Mouse (Mus musculus): Measurements from ENCODE around the gene Lnpep. TPM values are rescaled to one million over a fixed set of nuclear protein-coding genes. Genes with fewer than 3 reads are reported as not detected.

Lnpep gene
- polyA plus RNA-seq, 1 experiment from 2014 or later: 10.7 TPM

GRCm38 (mm10) chr17:17492116-17492515, 132.7 kb downstream of the Lnpep start:
- Histone ChIP-seq H3K4me1 (replicated peaks; ENCODE audit: control insufficient read depth, insufficient read depth, low read length) (no peaks in the 10 kb centered on the region), H3K9me3 (ENCODE audit: control insufficient read depth, low read length) (no peaks in the 10 kb centered on the region), H3K27me3 (ENCODE audit: control insufficient read depth, insufficient read depth, low read length) (no peaks in the 10 kb centered on the region), H3K4me3 (ENCODE audit: low read depth, low read length) (no peak overlapping the region), H3K27ac (ENCODE audit: low read depth, low read length) (no peak overlapping the region), H3K9ac (ENCODE audit: low read depth, low read length) (no peak overlapping the region), H3K36me3 (ENCODE audit: control insufficient read depth, insufficient read depth, low read length) (no peaks in the 10 kb centered on the region), H3K4me2 (replicated peaks; ENCODE audit: low read depth, low read length) (no peak overlapping the region)
- no peak for ATAC-seq (ENCODE audit: low FRiP score)
- 84% methylated on average over 8 of the region's 8 CpGs for WGBS
- DNase-seq (ENCODE audit: low spot score): no peak

- H3K27ac ChIP-seq (ENCODE audit: low read depth, low read length): peak overlapping the region; percentile 30; the same call in 1 of the 2 replicates
- no peak overlapping the region for H3K4me2 ChIP-seq (replicated peaks; ENCODE audit: low read depth, low read length)
Measured at GRCm38 (mm10) chr17:17491622-17492001, 133.2 kb downstream of the Lnpep start.

GRCm38 (mm10) chr17:17490820-17491621, 133.8 kb downstream of the Lnpep start:
- 50% methylated on average over 13 of the region's 15 CpGs for WGBS
- peak; percentile 56; the same call in 1 of the 2 replicates for ATAC-seq (ENCODE audit: low FRiP score)
- no peak overlapping the region for H3K9ac ChIP-seq (ENCODE audit: low read depth, low read length)
- peak; percentile 30 for DNase-seq (ENCODE audit: low spot score)
- H3K4me1 ChIP-seq (replicated peaks; ENCODE audit: control insufficient read depth, insufficient read depth, low read length): no peaks in the 10 kb centered on the region
- no peaks in the 10 kb centered on the region for H3K27me3 ChIP-seq (ENCODE audit: control insufficient read depth, insufficient read depth, low read length)
- H3K9me3 ChIP-seq (ENCODE audit: control insufficient read depth, low read length): no peaks in the 10 kb centered on the region
- no peak overlapping the region for H3K4me2 ChIP-seq (replicated peaks; ENCODE audit: low read depth, low read length)
- H3K36me3 ChIP-seq (ENCODE audit: control insufficient read depth, insufficient read depth, low read length): no peaks in the 10 kb centered on the region
- no peak overlapping the region for H3K4me3 ChIP-seq (ENCODE audit: low read depth, low read length)
- H3K27ac ChIP-seq (ENCODE audit: low read depth, low read length): no peak overlapping the region; the same call in none of the 2 replicates

More at GRCm38 (mm10) chr17:17491622-17492001, 133.2 kb downstream of the Lnpep start:
- no peaks in the 10 kb centered on the region for H3K36me3 ChIP-seq (ENCODE audit: control insufficient read depth, insufficient read depth, low read length)
- no peaks in the 10 kb centered on the region for H3K4me1 ChIP-seq (replicated peaks; ENCODE audit: control insufficient read depth, insufficient read depth, low read length)
- H3K4me3 ChIP-seq (ENCODE audit: low read depth, low read length): no peak overlapping the region
- 68% methylated on average over 7 of the region's 7 CpGs for WGBS
- H3K27me3 ChIP-seq (ENCODE audit: control insufficient read depth, insufficient read depth, low read length): no peaks in the 10 kb centered on the region
- DNase-seq (ENCODE audit: low spot score) (no peak), ATAC-seq (ENCODE audit: low FRiP score) (no peak)
- no peak overlapping the region for H3K9ac ChIP-seq (ENCODE audit: low read depth, low read length)
- H3K9me3 ChIP-seq (ENCODE audit: control insufficient read depth, low read length): no peaks in the 10 kb centered on the region

DNA sequence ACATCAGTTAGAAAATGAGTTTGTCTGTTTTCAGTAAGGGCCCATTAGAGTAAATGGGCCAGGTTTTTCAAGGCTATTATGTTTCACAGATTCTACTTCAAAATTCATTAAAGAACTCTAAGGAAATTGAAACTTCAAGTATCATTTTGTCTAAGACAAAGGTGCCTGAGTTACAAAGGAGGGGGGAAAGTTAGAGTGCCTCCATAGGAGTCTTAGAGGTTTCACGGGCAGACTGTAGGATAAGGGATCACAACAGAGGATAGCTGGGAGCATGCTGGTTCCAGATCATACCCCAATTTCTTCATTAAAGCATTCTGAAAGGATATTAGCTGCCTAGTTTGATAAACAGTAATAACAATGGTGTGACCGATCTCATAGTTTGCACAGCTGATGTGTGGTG, 139.1 kb downstream of the Lnpep start:
- Histone ChIP-seq H3K36me3 (ENCODE audit: control insufficient read depth, insufficient read depth, low read length) (no peaks in the 10 kb centered on the region), H3K27me3 (ENCODE audit: control insufficient read depth, insufficient read depth, low read length) (no peaks in the 10 kb centered on the region), H3K9ac (ENCODE audit: low read depth, low read length) (no peak overlapping the region), H3K4me3 (ENCODE audit: low read depth, low read length) (no peak overlapping the region), H3K4me2 (replicated peaks; ENCODE audit: low read depth, low read length) (no peak overlapping the region), H3K27ac (ENCODE audit: low read depth, low read length) (no peak overlapping the region), H3K9me3 (ENCODE audit: control insufficient read depth, low read length) (no peaks in the 10 kb centered on the region), H3K4me1 (replicated peaks; ENCODE audit: control insufficient read depth, insufficient read depth, low read length) (no peaks in the 10 kb centered on the region)
- ATAC-seq (ENCODE audit: low FRiP score) (no peak), DNase-seq (ENCODE audit: low spot score) (no peak)
- WGBS: 68% methylated on average over 2 of the region's 2 CpGs

Other genes with a start within 250 kb of the Lnpep start
- gene Lix1, start 222.4 kb downstream of the Lnpep start, polyA plus RNA-seq (2014; fragmentation: Nextera tagmentation; extraction: Ambion mirVana): 21.1 and 26.9 TPM in 2 replicates
- not detected in 2 replicates for gene Vmn2r90, start 78.7 kb upstream of the Lnpep start, polyA plus RNA-seq (2014; fragmentation: Nextera tagmentation; extraction: Ambion mirVana)
- gene Spaca6, start 202.1 kb upstream of the Lnpep start, polyA plus RNA-seq (2014; fragmentation: Nextera tagmentation; extraction: Ambion mirVana): 21.8 and 35.4 TPM in 2 replicates
- 1.2 and 2.6 TPM in 2 replicates for gene Has1, start 230.2 kb upstream of the Lnpep start, polyA plus RNA-seq (2014; fragmentation: Nextera tagmentation; extraction: Ambion mirVana)

All from hindbrain, embryonic 11.5 days (tissue).